Mouse (Mus musculus) E14TG2a.4 (cell line): ENCODE measurements around the gene Hand1.
A peak's percentile ranks its signal among the peaks of the same experiment; 100 is the strongest.
"Not testable (repeated sequence)": the region's sequence is repeated elsewhere in the genome, so short reads cannot be mapped to it uniquely, and the experiment has no call there.

ENCODE experiments used
- H3K27me3 ChIP-seq: 2 replicates; pipeline ENCODE4 v1.6.1; 2014; ENCODE audit warnings: low read length, control low read depth; ENCODE audit not compliant: insufficient read depth
- H3K36me3 ChIP-seq: 2 replicates; pipeline ENCODE4 v1.6.1; 2014; ENCODE audit warnings: low read length, control low read depth; ENCODE audit not compliant: insufficient read depth
- H3K4me1 ChIP-seq: replicated peaks from 2 replicates; pipeline ENCODE4 v1.6.1; 2014; ENCODE audit warnings: low read depth, low read length, control low read depth
- H3K4me3 ChIP-seq: replicated peaks from 2 replicates; pipeline ENCODE4 v1.5.1; 2014; ENCODE audit warnings: mild to moderate bottlenecking, low read length
- H3K9me3 ChIP-seq: 2 replicates; pipeline ENCODE4 v1.6.1; 2014; ENCODE audit warnings: low read length, control low read depth
- CTCF ChIP-seq: conservative IDR thresholded peaks from 2 replicates; pipeline ENCODE4 v1.5.1; 2014; ENCODE audit warnings: low read length
- NANOG ChIP-seq: IDR thresholded peaks from 2 replicates; pipeline ENCODE4 v1.6.1; 2014; ENCODE audit warnings: borderline replicate concordance, low read length, mixed read lengths
- POU5F1 ChIP-seq: IDR thresholded peaks from 2 replicates; pipeline ENCODE4 v1.6.1; 2014; ENCODE audit warnings: low read length, borderline replicate concordance

Gene Hand1

DNA sequence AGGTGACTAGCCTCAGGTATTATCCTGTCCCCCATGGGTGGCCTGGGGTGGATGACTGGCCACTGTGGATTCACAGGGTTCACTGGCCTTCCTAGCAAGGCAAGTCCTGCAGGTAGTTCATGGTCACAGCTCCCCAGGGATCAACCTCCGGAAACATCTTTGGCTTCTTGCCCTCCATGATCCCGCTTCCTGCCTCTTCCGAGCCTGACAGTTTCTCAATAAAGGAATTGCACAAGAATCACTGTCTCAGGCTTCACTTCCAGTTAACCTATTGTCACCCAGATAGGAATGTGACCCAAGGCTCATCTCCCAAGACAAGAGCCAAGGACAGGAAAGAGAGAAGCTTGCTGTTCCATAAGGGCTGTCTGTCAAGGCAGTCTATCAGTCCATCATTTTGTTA lies 18.3 kb upstream of the Hand1 start:
- Histone ChIP-seq H3K36me3 (no peaks in the 10 kb centered on the region), H3K27me3 (peaks cover 25% of the 10 kb centered on the region), H3K4me3 (peak overlapping the region; percentile 23), H3K9me3 (no peaks in the 10 kb centered on the region), H3K4me1 (peaks cover 45% of the 10 kb centered on the region)
- TF ChIP-seq POU5F1: no peak
- TF ChIP-seq CTCF: no peak
- TF ChIP-seq NANOG: no peak

DNA sequence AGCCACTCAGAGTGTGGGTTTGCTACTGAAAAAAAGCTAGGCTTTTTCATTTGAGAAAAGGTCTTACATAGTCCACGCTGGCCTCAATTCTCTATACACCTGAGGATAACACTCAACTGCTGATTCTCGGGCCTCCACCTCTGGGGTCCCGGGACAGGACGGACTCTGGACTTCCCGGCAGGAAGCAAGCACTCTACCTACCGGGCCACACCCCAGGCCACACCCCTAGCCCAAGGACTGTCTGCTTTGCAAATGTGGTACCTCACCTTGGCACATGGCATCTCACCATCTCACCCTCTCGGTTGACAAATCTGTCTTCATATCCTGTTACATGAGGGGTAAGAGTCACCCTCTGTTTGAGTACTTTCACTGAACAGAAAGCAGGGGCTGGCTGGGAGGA lies 17.7 kb upstream of the Hand1 start:
- Histone ChIP-seq H3K9me3 (no peaks in the 10 kb centered on the region), H3K4me1 (peaks cover 39% of the 10 kb centered on the region), H3K36me3 (no peaks in the 10 kb centered on the region), H3K4me3 (peak overlapping the region; percentile 23), H3K27me3 (peaks cover 23% of the 10 kb centered on the region)
- TF ChIP-seq NANOG: no peak
- no peak for TF ChIP-seq POU5F1
- TF ChIP-seq CTCF: no peak

DNA sequence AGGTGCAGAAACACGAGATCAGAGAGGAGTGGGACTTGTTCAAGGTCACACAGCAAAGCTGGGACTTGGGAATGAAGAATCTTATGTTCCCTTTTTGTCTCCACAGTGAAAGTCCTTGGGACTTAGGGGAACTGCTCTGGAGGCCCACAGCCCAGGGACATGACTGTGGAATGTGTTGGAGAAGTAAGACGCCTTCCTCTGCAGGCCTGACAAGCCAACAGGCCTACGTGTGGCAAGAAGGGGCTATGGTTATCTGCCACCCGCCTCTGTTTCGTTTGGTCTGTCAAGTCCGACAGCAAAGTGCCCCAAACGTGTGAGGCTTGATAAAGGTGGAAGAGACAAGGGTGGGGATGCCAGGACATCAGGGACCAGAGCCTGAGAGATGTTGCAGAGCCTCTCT lies 14.8 kb upstream of the Hand1 start:
- H3K4me1 ChIP-seq: peaks cover 39% of the 10 kb centered on the region
- no peak for TF ChIP-seq NANOG
- TF ChIP-seq POU5F1: no peak
- no peak for TF ChIP-seq CTCF
- H3K36me3 ChIP-seq: no peaks in the 10 kb centered on the region
- H3K4me3 ChIP-seq: no peak overlapping the region
- peaks cover 23% of the 10 kb centered on the region for H3K27me3 ChIP-seq
- no peaks in the 10 kb centered on the region for H3K9me3 ChIP-seq

DNA sequence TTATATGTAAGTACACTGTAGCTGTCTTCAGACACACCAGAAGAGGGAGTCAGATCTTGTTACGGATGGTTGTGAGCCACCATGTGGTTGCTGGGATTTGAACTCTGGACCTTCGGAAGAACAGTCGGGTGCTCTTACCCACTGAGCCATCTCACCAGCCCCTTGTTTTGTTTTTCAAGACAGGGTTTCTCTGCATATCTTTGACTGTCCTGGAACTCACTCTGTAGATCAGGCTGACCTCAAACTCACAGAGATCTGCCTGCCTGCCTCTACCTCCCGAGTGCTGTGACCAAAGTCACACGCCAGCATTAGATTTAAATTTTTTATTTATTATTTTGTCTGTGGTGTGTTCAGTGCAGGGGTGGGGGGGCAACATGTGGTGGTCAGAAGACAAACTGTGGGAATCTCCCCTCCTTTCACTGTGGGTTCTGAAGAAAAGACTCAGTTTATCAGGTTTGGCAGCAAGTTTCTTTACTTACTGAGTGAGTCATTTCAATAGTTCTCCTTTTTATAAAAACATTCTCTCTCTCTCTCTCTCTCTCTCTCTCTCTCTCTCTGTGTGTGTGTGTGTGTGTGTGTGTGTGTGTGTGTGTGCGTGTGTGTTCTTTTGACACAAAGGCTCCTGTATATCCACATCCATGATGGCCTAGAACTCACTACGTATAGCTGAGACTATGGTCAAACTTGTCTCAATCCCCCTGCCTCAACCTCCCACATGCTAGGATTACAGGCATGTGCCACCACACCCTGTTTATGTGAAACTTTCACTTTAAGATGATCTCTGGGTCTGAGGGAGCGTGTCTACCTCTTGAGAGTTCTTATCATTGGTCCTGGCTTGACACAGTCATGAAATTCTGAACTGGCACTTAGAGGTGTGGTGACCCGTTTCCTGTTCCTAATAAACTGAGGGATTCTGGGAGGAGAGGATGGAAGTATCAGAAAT lies 14.1 kb upstream of the Hand1 start:
- H3K36me3 ChIP-seq, H3K4me3 ChIP-seq, H3K9me3 ChIP-seq: not testable (repeated sequence)
- Histone ChIP-seq H3K27me3 (peaks cover 23% of the 10 kb centered on the region), H3K4me1 (peaks cover 39% of the 10 kb centered on the region)

DNA sequence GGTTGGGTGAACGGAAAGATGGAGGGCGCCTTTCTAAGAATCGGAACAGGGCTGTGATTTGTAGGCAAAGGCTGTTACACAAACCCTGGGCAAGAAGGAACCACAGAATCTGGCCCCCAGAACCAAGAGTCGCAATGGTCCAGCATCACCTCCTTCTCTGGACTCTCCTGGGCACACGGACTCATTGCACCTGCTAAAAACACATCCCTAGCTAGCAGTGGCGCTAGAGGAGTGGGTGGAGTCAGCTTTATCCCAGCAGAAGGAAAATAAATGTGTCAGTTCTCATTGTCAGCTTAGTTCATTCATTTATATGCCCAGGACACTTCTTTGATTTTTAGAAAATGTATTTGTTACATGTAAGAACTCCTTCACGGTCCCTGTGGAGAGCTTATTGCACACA lies 8.8 kb upstream of the Hand1 start:
- TF ChIP-seq POU5F1 (no peak), NANOG (no peak), CTCF (no peak)

DNA sequence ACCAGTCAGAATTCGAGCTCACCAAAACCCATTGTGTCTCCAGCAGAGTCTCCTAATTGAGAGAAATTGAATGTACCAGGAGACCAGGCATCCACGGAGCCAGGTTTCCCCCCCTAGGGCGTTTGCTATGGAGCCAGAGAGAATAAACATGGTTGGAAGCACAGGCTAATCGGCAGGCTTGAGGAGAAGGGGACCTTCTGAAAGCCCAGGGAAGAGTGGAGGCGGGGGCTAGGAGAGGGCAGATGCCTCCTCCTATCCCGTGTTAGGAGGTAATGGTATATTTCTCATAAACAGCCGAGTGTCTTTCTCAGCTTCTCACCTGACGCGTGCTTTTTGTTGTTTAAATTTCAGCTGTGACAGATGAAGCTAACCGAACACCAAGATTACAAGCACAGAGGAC lies 8.4 kb upstream of the Hand1 start:
- H3K4me1 ChIP-seq: peaks cover 27% of the 10 kb centered on the region
- TF ChIP-seq CTCF (no peak), NANOG (no peak), POU5F1 (no peak)
- no peak overlapping the region for H3K4me3 ChIP-seq
- no peaks in the 10 kb centered on the region for H3K9me3 ChIP-seq
- peaks cover 51% of the 10 kb centered on the region for H3K27me3 ChIP-seq
- H3K36me3 ChIP-seq: no peaks in the 10 kb centered on the region

More for the DNA sequence above, 8.8 kb upstream of the Hand1 start:
- Histone ChIP-seq H3K4me1 (peaks cover 26% of the 10 kb centered on the region), H3K36me3 (no peaks in the 10 kb centered on the region), H3K27me3 (peaks cover 47% of the 10 kb centered on the region), H3K4me3 (no peak overlapping the region), H3K9me3 (no peaks in the 10 kb centered on the region)

DNA sequence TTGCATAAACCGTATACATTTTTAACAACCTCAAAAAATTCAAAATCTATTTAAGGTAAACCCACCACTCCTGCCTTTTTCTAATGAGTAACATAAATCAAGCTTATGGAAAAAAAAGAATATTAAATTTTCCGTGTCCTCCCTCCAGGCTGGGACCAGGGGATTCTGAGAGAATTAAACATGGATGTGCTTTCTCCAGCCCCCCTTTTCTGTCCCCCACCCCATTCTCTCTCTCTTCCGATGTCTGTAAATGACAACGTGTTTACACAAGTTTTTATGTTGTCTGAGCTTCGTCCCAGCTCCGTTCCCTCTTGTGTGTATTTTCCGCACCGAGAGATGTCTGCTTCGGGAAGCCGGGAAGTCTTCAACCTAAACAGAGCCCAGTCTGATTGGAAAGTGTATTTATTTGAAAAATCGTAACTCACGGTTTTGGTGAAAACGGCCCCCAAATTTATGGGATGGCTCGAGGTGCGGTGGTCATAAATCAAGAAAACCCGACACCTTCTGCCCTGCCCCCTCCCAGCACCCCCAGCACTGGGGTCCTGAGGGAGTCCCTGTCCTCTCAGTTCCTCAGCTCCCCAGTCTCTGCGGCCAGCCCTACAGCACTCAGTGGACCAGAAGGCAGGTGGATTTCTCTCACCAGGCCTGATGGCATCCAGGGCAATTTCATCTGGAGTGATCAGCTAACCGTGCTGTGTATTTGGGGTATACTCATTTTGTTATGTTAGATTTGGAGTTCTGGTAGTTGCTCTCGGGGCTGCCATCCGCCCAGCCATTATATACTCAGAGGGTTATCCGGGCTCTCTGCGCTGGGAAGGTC lies 5.5 kb upstream of the Hand1 start:
- Histone ChIP-seq H3K36me3 (no peaks in the 10 kb centered on the region), H3K27me3 (peaks cover 78% of the 10 kb centered on the region), H3K9me3 (no peaks in the 10 kb centered on the region), H3K4me1 (peaks cover 38% of the 10 kb centered on the region), H3K4me3 (no peak overlapping the region)
- TF ChIP-seq NANOG (no peak), POU5F1 (no peak), CTCF (no peak)

DNA sequence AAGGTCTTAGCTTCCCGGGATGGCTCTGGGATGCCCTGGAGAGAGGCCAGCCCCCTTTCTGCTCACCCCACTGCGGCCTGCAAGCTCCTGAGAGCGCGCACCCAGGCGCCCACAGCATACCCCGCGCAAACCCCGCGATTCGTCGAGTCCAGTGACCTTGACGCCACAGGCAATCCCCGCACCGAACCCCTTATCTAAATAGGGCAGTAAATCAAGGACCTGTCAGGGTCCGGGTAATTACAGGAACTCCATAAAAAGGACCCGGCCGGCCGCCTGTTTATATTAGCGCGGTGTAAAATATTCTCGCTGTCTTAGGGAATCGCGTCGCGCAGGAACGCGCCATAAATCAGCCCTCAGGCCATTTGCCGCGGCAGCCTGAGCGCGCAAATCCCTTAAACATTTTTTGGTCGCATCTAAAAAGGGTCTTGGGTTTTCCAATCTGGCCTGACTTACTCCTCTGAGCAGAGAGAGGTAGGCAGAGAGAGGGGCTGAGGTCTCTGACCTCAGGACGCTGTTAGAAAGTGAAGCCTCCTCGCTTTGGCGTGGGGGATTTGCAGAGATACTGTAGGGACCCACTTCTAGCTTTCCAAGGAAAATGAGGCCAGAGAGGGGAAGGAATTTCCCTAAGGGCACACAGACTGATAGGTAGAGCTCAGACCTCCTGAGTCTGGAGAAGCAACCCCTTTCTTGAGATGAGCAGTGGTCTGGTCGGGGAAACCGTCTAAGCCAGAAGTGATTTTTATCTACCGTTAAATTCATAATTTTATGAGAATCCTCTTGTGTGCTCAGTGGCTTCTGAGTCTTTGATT lies 4.5 kb upstream of the Hand1 start:
- Histone ChIP-seq H3K4me3 (peak overlapping the region; percentile 61), H3K36me3 (no peaks in the 10 kb centered on the region), H3K4me1 (peaks cover 48% of the 10 kb centered on the region), H3K27me3 (peaks cover 88% of the 10 kb centered on the region), H3K9me3 (no peaks in the 10 kb centered on the region)
- TF ChIP-seq POU5F1: no peak
- no peak for TF ChIP-seq NANOG
- TF ChIP-seq CTCF: no peak
